Mouse (Mus musculus) G1E (cell line): ENCODE results near the gene Cyp27a1.

Experiments
- CTCF ChIP-seq: IDR thresholded peaks from 2 replicates; pipeline ENCODE4 v1.5.1; 2012; ENCODE audit warnings: low read depth, low read length, inconsistent platforms, mixed read lengths
- GATA1 ChIP-seq: IDR thresholded peaks from 2 replicates; pipeline ENCODE4 v1.6.1; 2012; ENCODE audit warnings: borderline replicate concordance, low read length, inconsistent platforms, mixed read lengths

DNA sequence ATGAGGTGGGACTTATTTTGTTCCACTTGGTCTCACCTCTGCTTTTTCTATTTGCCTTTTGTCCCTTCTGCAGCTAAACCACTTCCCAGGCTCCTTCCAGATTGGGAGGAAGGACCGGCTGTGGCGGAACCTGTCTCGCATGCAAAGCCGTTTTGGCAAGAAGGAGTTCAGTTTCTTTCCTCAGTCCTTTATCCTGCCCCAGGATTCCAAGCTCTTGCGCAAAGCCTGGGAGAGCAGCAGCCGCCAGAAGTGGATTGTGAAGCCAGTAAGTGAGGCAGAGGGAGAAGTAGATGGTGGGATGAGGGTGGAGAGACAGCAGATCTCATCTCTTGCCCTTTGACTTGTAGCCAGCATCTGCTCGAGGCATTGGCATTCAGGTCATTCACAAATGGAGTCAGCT is 26.2 kb upstream of the Cyp27a1 start:
- no peak for TF ChIP-seq CTCF
- no peak for TF ChIP-seq GATA1
